Mouse (Mus musculus): ENCODE measurements around the gene Slc25a26. TPM values are rescaled to one million over a fixed set of nuclear protein-coding genes. Genes with fewer than 3 reads are reported as not detected.
"Not testable (repeated sequence)": the region's sequence is repeated elsewhere in the genome, so short reads cannot be mapped to it uniquely, and the experiment has no call there.

The Slc25a26 gene
- total RNA-seq, 1 experiment from 2014 or later = 1.6 TPM

DNA sequence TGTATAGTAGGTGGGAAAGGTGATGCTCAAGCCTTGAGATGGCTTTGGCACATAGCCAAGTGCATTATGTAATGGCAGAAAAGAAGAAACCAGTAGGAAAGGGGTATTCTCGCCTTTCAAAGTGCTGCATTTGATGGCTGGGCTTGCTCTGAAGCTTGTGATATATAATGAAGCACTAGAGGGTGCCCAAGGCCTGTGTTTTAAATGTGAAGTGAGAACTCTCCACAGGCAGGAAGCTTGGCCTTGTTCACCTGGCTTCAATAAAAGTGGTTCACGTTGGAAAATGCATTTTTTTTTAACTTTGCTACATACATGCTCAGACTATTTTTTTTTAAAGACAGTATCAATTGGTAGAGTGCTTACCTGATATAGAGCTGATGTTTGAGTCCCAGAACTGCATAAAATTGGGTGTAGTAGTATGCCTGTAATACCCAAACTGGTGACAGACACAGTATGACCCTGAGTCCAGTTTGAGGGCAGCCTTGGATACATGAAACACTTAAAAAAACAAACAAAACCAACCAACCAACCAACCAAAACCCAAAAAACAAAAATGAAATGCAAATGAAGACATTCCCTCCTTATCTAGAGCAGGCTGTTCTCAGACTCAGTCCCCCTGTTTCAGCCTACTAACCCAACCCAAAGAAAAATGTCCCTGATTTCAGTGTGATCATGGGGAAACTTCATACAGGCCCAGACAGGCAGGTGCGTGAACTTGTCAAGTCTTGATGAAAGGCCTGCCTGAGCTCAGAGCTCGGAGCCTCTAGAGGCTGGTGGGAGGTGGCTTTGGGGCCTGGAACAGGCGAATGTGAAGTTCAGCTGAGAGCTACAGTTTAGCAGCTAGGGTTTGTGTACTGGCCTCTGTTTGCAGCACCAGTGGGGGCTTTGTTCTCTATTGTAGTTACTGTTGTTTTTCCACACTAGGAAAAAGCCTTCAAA is 44.0 kb downstream of the Slc25a26 start:
- no peak for ATAC-seq (replicated peaks; ENCODE audit: insufficient number of reproducible peaks, low FRiP score, low TSS enrichment, poor library complexity, severe bottlenecking)

DNA sequence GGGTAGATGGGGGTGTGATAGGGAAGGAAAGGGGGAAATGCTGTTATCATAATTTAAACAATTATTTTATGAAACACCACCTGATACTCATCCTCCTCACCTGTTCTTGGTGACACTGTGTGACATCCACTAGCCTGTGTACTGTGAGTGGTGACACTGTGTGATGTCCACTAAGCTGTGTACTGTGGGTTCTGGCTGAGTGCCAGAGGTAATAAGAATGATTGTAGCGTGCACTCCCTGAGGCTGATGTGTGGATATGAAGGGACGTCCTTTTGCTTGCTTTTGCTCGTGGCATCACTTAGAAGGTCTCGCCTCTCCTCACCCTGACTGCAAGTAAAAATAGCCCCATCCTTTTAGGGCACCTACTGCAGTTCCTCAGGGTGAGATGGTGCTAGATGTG is 47.1 kb downstream of the Slc25a26 start:
- ATAC-seq (replicated peaks; ENCODE audit: insufficient number of reproducible peaks, low FRiP score, low TSS enrichment, poor library complexity, severe bottlenecking) = no peak

DNA sequence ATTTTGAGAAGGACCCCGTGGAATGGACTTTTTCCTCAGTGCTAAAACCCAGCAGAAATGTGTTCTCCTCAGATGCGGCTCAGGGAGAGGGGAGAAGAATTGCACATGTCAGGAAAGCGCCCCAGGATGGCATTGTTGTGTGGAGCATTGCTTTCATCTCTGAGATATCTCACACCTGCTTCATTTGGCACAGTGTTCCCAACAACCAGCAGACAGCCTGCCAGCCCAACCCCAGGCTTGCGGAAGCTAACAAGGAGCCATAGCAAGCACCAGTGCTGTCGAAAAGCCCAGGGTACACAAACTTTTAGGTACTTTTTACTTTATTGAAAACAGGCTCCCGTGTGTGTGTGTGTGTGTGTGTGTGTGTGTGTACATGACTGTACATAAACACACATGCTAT is 50.2 kb downstream of the Slc25a26 start:
- no peak for ATAC-seq (replicated peaks; ENCODE audit: insufficient number of reproducible peaks, low FRiP score, low TSS enrichment, poor library complexity, severe bottlenecking)

DNA sequence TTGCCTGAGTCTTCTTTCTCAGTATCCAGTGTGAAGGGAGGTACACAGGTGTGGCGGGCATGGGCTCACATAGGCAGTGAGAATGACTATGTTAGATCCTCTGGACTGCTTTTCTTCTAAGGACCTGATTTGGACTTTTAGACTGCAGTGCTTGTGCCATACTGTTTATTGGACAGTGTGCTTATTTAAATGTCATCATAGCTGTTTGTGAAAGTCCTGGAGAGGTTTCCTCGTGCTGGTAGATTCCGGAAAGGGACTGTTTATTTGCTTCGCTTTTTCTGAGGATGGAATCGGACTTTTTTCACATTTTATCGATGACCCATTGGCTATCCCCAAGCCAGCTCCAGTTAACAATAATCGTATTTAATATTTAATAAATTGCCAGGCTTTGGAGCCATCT is 50.7 kb downstream of the Slc25a26 start:
- no peak for ATAC-seq (replicated peaks; ENCODE audit: insufficient number of reproducible peaks, low FRiP score, low TSS enrichment, poor library complexity, severe bottlenecking)

DNA sequence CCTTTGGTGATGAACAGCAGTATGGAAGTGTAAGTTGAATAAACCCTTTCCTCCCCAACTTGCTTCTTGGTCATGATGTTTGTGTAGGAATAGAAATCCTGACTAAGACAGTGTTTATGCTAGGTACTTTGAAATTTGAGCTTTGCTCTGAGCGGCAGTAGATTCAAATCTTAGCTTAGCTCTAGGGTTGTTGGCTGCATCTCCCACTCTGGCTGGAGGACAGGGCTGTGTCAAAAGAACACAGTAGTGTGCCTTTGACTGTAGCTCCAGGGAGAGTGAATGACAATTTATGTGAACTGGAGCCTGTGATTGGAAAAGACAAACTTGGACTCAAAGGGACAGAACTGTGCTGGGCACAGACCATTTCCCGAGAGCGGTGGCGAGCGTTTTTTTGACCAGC is 53.0 kb downstream of the Slc25a26 start:
- ATAC-seq (replicated peaks; ENCODE audit: insufficient number of reproducible peaks, low FRiP score, low TSS enrichment, poor library complexity, severe bottlenecking) = no peak

DNA sequence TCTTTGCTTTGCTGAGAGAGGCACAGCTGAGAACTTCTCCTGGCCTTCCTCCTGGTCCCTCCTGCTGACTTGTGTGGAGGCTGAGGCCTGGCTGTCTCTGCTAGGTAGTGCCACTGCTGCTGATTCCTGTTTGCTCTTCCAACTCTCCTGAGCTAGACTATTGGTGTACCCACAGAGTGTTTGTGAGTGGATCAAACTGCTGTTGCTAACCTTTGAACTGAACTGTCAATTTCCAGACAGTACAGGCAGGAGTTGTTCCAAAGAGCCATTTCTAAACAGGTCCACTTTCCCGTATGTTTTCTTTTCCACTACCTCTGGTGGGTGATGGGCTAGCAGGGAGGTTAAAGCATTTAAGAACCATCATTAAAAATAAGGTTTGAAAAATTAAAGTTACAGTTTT is 58.5 kb downstream of the Slc25a26 start:
- ATAC-seq (replicated peaks; ENCODE audit: insufficient number of reproducible peaks, low FRiP score, low TSS enrichment, poor library complexity, severe bottlenecking) = not testable (repeated sequence)

DNA sequence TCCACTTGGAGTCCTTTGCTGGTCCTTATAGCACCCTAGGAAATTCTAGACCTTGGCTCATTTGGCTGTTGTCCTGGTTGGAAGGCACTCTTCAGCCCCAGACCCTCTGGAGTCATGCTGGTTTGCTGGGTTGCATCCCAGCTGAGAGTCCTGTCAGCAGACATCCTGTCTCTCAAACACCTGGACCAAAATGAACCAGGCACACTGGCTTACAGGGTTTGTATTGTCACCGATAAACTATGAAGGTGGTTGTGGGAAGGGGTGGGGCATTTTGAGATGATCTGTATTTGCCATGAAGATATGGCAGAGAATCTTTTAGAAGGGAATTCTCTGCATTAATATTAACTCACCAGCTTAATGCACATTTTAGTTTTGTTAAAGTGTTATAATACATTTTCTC is 60.8 kb downstream of the Slc25a26 start:
- no peak for ATAC-seq (replicated peaks; ENCODE audit: insufficient number of reproducible peaks, low FRiP score, low TSS enrichment, poor library complexity, severe bottlenecking)

DNA sequence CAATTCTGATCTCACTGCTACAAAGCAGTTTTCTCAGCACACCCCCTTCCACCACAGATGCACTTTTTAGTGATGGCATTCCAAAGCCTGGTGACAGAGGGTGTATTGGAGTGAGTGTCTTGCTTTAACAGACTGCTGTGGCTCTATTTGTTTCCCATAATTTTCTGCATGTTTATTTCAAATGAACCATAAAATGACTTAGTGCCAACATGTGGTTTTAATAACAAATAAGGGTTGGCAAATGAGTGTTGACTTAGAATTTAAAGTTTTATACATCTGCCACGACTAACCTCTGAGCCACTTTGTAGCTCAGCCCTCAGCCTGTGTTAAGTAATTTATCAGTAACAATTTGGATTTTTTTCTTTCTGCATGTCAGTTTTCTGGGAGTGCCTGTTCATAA is 61.2 kb downstream of the Slc25a26 start:
- ATAC-seq (replicated peaks; ENCODE audit: insufficient number of reproducible peaks, low FRiP score, low TSS enrichment, poor library complexity, severe bottlenecking) = no peak

DNA sequence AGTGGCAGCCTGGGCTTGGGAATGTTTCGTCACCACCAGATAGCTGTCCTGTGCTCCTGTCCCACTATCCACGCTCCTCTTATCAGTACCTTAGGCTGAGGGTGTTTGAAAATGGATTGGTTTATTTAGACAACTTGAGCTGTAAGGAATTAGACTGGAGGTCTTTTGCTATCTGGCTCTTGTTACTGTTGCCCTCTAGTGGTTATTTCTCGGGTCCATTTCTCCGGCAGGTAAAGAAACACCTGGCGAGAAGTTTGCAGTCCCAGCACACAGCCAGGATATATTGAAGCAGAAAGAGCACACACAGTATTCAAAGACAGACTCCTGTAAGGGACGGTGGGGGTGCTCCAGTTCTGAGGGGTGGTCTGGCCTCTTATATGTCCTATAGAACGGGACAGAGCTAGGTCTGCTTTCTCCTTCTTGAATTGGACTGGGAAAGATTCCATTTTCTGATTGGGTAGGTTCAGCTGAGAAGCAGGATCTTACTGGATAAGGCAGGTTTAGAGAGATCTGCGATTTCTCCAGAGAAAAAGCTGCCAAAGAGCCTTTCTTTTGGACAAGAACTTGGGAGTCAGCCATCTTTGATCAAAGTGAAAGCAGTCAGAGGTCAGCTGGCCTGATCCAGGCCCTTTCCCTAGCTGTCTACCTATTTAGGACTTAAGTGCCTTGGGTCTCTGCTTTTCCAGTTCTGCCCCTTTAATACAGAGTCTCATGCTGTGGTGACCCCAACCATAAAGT is 63.2 kb downstream of the Slc25a26 start:
- ATAC-seq (replicated peaks; ENCODE audit: insufficient number of reproducible peaks, low FRiP score, low TSS enrichment, poor library complexity, severe bottlenecking) = no peak

DNA sequence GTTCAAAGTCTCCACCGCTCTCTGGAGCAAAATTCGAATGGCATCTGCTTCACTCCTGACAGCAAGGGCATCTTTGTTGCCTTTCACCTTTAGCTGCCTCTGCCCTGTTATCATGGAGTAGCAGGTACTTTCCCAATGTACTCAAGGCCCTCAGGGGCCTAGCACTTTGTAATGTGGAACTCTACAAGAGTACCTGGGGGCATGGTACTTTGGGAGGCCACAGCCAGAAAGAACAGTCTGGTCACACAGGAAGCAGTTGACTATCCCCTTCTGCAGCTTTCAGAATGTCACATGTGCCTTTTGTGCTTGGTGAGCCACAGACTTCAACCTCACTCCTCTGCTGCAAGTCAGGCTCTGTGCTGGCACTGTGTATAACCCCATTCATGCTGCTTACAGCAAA is 65.6 kb downstream of the Slc25a26 start:
- ATAC-seq (replicated peaks; ENCODE audit: insufficient number of reproducible peaks, low FRiP score, low TSS enrichment, poor library complexity, severe bottlenecking) = no peak

DNA sequence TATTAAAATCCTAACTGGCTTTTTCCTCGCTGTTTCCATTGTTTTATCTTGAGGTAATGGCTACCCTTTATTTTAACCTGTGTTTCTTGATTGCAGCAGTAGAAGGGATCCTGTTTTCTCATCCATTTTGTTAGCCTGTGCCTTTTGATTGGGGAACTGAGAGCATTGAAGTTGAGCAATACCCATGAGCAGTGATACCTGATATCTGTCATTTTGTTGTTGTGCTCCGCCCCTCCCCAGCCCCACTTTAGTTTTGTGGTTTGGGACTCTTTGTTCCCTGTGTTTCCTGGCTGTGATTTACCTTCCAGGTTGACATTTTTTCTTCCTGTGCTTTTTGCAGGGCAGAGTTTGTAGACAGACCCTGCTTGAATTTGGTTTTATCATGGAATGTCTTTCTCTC is 67.9 kb downstream of the Slc25a26 start:
- no peak for ATAC-seq (replicated peaks; ENCODE audit: insufficient number of reproducible peaks, low FRiP score, low TSS enrichment, poor library complexity, severe bottlenecking)

DNA sequence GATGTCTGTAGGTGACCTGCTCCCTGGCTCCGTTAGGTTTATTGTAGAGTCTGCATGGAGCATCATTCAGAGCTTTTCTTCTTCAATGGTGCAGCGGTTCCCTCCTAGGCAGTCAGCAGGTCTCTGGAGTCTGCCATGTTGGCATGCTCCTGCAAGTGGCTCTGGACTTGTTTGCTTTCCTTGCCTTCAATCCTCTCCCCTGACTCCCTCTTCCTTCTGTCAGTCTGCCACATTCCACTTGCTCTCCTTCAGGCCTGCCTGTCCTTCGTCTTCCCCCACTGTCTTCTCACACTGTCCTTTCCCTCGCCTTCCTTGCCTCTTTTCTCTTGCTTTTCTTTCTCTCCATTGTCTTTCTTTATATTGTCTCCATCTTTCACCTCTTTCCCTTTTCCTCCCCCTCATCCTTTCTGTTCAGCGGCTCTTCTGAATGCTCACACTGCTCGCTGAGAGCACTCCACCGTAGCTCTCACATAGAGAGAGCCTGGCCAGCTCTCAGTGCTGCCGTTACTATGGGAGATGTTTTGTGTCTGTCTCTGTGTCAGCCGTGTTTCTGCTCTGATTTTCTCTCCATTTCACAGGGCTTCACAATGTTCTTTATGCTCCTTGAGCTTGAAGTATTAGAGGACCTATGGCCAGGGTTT is 75.5 kb downstream of the Slc25a26 start:
- ATAC-seq (replicated peaks; ENCODE audit: insufficient number of reproducible peaks, low FRiP score, low TSS enrichment, poor library complexity, severe bottlenecking) = no peak

DNA sequence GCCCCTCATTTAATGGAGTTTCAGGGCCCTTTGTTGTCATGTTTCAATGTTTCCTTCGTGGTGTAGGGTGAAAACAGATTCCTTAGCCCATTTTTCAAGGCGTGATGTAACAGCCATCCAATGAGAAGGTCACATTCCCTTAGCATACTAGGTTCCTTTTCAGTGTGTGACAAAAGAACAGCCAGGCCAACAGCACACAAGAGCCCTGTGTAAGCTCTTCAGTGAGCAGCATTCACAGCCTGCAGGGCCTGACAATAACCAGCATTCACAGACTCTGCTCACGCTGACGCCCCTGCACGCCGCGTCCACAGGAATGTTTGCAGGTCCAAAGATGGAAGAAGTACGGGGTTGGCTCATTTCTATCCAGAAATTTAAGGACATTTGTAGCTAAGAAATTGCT is 77.9 kb downstream of the Slc25a26 start:
- ATAC-seq (replicated peaks; ENCODE audit: insufficient number of reproducible peaks, low FRiP score, low TSS enrichment, poor library complexity, severe bottlenecking) = no peak

DNA sequence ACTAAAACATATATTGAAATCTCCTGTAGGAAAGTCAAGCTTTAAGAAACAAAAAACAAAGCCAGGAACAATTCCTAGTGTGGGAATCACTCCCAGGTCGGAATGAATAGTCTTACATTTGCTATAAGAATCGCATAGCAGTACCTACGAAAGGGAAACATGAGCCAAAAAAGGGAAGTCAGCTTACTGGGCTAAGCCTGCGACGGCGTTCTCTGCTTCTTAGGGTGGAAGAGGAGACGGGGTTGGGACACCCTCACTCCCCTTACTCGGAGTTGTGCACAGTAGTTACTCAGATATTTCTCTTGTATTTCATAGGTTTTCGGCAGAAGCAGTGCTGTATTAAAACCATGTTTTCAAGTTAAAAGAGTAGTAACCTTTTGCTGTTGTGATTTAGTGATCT is 81.9 kb downstream of the Slc25a26 start:
- no peak for ATAC-seq (replicated peaks; ENCODE audit: insufficient number of reproducible peaks, low FRiP score, low TSS enrichment, poor library complexity, severe bottlenecking)

DNA sequence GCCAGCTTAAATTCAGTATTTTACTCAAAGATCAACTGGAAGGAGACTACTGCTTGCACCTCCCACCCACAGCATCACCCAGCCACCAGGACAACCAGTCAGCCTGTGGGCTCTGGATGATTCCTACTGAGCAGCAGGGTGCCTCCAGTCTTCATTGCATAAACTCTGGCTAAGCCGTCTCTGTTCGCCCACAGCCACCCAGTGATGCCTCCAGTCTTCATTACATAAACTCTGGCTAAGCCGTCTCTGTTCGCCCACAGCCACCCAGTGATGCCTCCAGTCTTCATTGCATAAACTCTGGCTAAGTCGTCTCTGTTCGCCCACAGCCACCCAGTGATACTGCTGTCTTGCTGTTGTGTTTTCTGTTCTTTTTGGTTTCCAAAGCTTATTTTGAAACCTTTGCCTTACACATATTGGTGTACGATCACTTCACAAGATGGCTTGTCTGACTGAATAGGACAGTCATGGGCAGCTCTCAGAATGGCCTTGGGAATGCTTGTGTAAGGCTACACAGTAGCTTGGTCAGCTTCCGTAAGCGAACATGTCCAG is 84.1 kb downstream of the Slc25a26 start:
- ATAC-seq (replicated peaks; ENCODE audit: insufficient number of reproducible peaks, low FRiP score, low TSS enrichment, poor library complexity, severe bottlenecking) = no peak

DNA sequence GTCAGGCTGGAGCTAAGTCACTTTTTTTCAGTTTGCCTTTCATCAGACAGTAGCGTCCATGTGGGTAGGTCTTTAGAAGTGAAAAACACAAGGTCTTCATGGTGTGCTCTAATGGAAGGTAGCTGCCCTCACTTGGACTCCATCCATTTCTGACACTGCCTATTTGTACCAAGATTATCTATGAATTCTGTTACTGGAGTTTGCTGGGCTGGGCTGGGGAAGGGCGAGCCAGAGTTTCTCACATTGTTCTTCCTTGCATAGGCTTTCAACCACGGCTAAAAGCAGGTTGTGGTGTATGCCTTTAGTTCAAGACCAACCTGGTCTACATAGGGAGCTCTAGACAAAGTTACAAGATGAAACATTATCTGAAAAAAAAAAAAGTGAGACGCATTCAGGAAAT is 84.8 kb downstream of the Slc25a26 start:
- no peak for ATAC-seq (replicated peaks; ENCODE audit: insufficient number of reproducible peaks, low FRiP score, low TSS enrichment, poor library complexity, severe bottlenecking)

DNA sequence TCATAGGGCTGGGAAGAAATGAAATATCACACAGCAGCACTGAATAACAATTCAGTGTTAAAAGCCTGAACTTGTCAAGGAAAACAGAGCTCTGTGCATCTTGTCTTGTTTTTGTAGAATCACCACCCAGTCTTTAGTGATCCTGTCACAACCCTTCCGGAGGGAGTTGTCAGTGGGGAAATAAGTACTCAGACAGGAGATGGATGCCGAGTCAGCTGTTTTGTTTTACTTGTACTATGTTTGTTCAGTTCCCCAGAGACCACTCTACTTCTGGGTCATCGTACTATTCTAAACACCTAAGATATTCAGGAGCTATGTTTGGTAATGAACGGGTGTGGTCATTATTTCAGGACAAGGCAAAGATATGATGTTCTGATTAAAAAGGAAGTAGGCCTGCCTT is 88.2 kb downstream of the Slc25a26 start:
- no peak for ATAC-seq (replicated peaks; ENCODE audit: insufficient number of reproducible peaks, low FRiP score, low TSS enrichment, poor library complexity, severe bottlenecking)

DNA sequence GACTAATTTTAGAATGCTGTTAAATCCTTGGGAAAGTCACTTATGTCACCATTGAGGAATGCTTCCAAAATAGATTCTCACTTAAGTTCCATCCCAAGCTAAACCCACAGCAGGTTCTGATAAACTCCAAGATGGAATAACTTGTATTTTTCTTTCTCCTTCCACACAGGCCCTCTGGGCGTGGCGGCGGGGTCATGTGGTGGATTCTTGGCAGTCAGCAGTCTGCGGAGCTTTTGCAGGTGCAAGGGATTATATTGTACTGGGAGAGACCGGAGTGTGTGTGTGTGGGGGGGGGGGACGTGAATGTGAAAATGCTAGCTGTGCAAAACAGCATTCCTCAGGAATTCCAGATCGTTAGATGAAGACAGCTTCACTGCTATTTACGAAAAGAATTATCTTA is 92.1 kb downstream of the Slc25a26 start:
- ATAC-seq (replicated peaks; ENCODE audit: insufficient number of reproducible peaks, low FRiP score, low TSS enrichment, poor library complexity, severe bottlenecking) = no peak

DNA sequence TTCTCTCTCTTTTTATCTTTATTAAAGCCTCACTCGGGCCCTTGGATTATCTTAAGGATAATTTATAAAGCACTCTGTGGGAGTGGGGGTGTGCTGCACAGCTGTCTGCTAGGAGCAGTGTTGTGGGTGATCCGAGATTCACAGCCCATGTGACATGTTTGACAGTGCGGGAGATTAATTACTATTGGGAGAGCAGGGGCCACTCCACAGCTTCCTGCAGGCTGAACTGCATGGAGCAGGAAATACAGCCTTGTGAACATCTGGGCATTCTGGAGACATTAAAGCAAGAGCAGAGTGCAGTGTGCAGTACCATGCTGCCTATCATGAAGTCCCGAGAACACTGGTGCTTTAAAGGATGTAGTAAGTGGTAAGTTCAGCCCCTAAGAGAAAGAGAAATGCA is 92.6 kb downstream of the Slc25a26 start:
- no peak for ATAC-seq (replicated peaks; ENCODE audit: insufficient number of reproducible peaks, low FRiP score, low TSS enrichment, poor library complexity, severe bottlenecking)

Data from monocyte, adult 5-6 weeks (primary cell).